Mouse (Mus musculus) stomach, postnatal 0 days (tissue): Measurements from ENCODE around the gene Olfr1474.

Source experiments
- CTCF ChIP-seq: IDR thresholded peaks from 2 replicates; pipeline ENCODE4 v1.5.1; 2016; ENCODE audit warnings: antibody characterized with exemption, low read depth, mild to moderate bottlenecking, moderate library complexity
- EP300 ChIP-seq: optimal IDR thresholded peaks from 2 replicates; pipeline ENCODE3; 2016; ENCODE audit warnings: antibody characterized with exemption

DNA sequence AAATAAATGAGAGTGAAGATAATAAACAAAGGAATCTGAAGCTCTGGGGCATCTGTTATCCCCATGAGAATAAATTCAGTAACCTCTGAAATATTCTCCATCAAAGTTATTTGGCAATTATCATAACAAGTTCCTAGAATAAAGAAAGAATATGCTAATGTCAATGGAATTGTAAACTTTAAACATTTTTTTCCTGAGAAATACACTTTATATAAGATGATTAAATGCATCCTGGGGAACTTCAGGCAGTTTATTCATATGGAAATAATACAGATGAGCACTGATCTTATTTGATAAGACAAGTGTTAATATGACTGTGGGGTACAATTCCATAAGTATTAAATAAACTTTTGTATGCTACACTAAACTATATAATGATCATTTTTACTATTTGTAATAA lies 10.7 kb downstream of the Olfr1474 start, which contains the start of gene Olfr1475:
- no peak for TF ChIP-seq EP300
- TF ChIP-seq CTCF = no peak
